Mouse (Mus musculus) C2C12 (cell line): ENCODE data around the gene Fktn. TPM values are rescaled to one million over a fixed set of nuclear protein-coding genes. Genes with fewer than 3 reads are reported as not detected.
"Not testable (repeated sequence)": the region's sequence is repeated elsewhere in the genome, so short reads cannot be mapped to it uniquely, and the experiment has no call there.

ENCODE experiments used
- H3K27me3 ChIP-seq: one replicate; pipeline ENCODE4 v1.6.1; 2011; ENCODE audit not compliant: control insufficient read depth, insufficient read depth, insufficient read length
- H3K36me3 ChIP-seq: one replicate; pipeline ENCODE4 v1.6.1; 2011; ENCODE audit not compliant: control insufficient read depth, insufficient read depth
- H3K4me3 ChIP-seq: one replicate; pipeline ENCODE4 v1.5.1; 2011; ENCODE audit warnings: mild to moderate bottlenecking, control low read depth; ENCODE audit not compliant: poor library complexity, insufficient read depth, severe bottlenecking
- H3K79me2 ChIP-seq: one replicate; pipeline ENCODE4 v1.6.1; 2011; ENCODE audit not compliant: control insufficient read depth, insufficient read depth
- H3K79me3 ChIP-seq: one replicate; pipeline ENCODE4 v1.6.1; 2011; ENCODE audit warnings: low read depth, control low read depth
- H3ac ChIP-seq: one replicate; pipeline ENCODE3; 2011; ENCODE audit warnings: low read depth; ENCODE audit not compliant: control insufficient read depth, insufficient read length
- CEBPB ChIP-seq: IDR thresholded peaks from one replicate; pipeline ENCODE4 v1.6.1; 2011; ENCODE audit warnings: low read depth, mild to moderate bottlenecking, control low read depth, moderate library complexity
- CTCF ChIP-seq: IDR thresholded peaks from one replicate; pipeline ENCODE4 v1.5.1; 2011; ENCODE audit not compliant: control insufficient read depth, insufficient read depth, insufficient read length
- FOSL1 ChIP-seq: IDR thresholded peaks from one replicate; pipeline ENCODE4 v1.8.0; 2011; ENCODE audit warnings: mild to moderate bottlenecking, low read length; ENCODE audit not compliant: poor library complexity, insufficient read depth, severe bottlenecking
- MAX ChIP-seq: IDR thresholded peaks from one replicate; pipeline ENCODE4 v1.6.1; 2011; ENCODE audit warnings: mild to moderate bottlenecking, control low read depth
- MYOD1 ChIP-seq: IDR thresholded peaks from one replicate; pipeline ENCODE4 v1.6.1; 2011; ENCODE audit warnings: low read depth; ENCODE audit not compliant: control insufficient read depth, insufficient read length
- MYOG ChIP-seq: IDR thresholded peaks from one replicate; pipeline ENCODE4 v1.6.1; 2011; ENCODE audit not compliant: control insufficient read depth, insufficient read length; ENCODE audit errors: extremely low read depth
- USF1 ChIP-seq: IDR thresholded peaks from one replicate; pipeline ENCODE4 v1.6.1; 2011; ENCODE audit warnings: low read depth, mild to moderate bottlenecking, control low read depth, moderate library complexity
- polyA plus RNA-seq: library from polyadenylated mRNA; unstranded; fragments of >200 nt; fragmentation: generic; extraction: Trizol; gene quantifications from one replicate; pipeline ENCODE4 v1.2.1, GENCODE M21; 2012; ENCODE audit warnings: missing spikeins

The Fktn gene
- polyA plus RNA-seq, 1 experiment, result 3.3 TPM

DNA sequence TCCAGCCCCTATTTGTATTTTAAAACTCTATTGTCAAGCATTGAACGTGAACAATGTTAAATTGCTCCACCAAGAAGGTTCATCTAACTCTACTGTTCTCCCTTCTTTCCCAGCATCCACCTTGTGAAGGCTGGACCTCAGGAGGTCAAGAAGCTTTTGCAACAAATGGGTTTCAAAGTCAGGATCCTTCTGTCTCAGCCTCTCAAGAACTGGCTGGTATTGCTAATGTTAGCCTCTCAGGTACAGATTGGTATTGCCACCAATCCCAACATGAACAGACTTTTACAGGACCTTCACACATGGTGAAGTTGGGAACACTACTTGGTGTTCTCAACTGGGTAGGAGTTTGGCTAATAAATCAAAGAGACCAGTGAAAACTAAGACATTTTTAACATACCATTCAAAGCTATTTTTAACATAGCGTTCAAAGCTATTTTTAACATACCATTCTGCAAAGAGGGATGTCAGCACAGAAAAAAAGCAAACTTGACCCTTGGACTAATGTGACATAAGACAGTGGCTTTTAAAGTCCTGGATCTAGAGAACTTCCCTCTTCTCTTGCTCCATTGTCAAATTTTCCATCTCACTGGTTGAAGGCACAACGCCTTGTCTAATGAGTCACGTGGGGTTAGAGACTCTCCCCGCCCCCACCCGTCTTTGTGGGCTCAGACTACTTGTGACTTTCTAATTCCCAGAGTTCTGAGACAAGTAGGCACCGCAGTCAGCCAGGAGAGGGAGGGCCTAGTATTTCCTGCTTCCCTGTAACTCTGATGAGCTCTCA lies 85.3 kb downstream of the Fktn start:
- Histone ChIP-seq H3K4me3 (no peak overlapping the region), H3K27me3 (no peaks in the 10 kb centered on the region), H3K79me3 (no peaks in the 10 kb centered on the region), H3K36me3 (no peaks in the 10 kb centered on the region), H3K79me2 (no peaks in the 10 kb centered on the region), H3ac (no peak overlapping the region)
- TF ChIP-seq CTCF (no peak), MAX (no peak), USF1 (peak; percentile 53), FOSL1 (no peak)

DNA sequence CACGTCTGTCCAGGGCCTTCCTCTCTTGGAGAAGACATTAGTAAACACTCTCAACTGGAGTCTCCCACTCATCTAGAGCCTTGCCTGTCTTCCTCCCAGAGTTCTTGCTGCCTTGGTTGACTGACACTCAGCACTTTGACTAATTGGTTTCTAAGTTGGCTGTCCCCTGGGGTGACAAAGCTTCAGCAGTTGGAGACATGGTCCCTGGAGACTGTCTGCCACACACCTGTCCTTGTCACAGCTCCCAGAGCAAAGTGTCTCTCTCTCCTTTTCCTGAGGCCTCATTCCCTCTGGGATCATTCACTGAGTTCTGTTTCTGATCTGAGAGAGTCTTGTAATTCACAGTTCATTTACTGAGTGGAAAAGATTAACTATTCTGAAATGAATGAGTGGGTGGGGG lies 86.0 kb downstream of the Fktn start:
- no peaks in the 10 kb centered on the region for H3K79me2 ChIP-seq
- H3K27me3 ChIP-seq, result no peaks in the 10 kb centered on the region
- H3ac ChIP-seq, result no peak overlapping the region
- TF ChIP-seq MYOG (no peak), MAX (no peak), FOSL1 (no peak), MYOD1 (no peak), USF1 (no peak), CTCF (no peak)
- no peaks in the 10 kb centered on the region for H3K79me3 ChIP-seq
- no peak overlapping the region for H3K4me3 ChIP-seq
- no peaks in the 10 kb centered on the region for H3K36me3 ChIP-seq

DNA sequence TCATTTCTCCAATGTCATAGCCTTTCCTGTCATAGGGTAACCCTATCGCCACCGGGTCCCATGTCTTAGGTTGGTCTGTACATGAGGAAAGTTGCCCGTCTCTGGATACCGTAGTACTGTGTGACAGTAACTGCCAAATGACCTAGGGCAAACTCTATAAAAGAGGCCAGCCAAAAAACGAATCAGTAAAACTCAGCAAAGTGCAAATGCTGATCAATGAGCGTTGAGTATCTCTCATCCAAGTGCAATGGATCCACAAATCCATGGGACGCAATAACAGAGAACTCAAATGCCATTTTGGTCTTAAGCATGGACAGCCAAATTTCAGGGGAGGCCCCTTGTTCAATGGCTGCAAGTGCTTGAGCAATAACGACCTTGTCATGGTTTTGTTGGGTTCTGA lies 89.9 kb downstream of the Fktn start:
- H3K27me3 ChIP-seq, H3K79me3 ChIP-seq, H3K36me3 ChIP-seq, H3K79me2 ChIP-seq, H3K4me3 ChIP-seq, H3ac ChIP-seq: not testable (repeated sequence)

DNA sequence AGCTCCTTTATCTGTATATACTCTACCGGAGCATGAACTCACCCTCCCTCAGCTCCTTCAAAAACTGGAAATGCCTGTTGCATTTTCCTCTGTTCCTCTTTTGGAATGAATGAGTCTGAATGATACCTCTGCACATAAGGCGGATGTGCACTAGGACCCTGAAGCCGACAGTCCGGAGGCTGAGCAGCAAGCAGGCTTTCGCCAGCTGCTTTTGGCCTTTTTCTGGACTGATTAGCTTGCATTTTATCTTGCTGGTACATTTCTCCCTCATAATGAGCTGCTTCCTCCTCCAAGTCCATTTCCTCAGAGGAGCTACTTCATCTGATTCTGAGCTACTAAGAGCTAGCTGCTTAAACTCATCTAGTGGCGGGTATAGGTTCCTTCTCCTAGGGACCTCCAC lies 92.6 kb downstream of the Fktn start:
- not testable (repeated sequence) for H3K36me3 ChIP-seq, H3K79me2 ChIP-seq, H3K79me3 ChIP-seq, H3K27me3 ChIP-seq, H3ac ChIP-seq, H3K4me3 ChIP-seq

DNA sequence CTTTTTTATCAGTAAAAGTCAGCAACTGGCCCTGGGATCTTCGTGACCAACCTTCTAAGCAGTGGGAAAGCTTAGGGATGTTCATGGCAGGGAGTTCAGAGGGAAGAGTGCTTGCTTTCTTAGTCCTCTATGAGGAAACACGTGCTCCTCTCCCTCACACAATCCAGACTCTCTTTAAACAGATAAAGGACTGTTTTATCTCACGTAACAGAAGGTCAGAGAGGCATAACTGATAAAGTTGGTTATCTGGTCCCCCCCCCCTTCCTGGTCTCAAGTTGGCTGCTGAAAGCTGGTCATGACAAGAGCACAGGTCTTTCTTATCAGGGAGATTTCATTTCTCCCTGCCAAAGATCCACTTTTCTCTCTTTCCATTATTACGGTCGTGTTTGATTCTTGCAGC lies 104.5 kb downstream of the Fktn start:
- no peaks in the 10 kb centered on the region for H3K79me3 ChIP-seq
- H3K36me3 ChIP-seq, result no peaks in the 10 kb centered on the region
- H3ac ChIP-seq, result no peak overlapping the region
- H3K4me3 ChIP-seq, result no peak overlapping the region
- H3K79me2 ChIP-seq, result no peaks in the 10 kb centered on the region
- H3K27me3 ChIP-seq, result peaks cover 4% of the 10 kb centered on the region
- TF ChIP-seq CEBPB (no peak), FOSL1 (no peak), CTCF (no peak), MYOD1 (no peak), MYOG (no peak), MAX (no peak), USF1 (no peak)

DNA sequence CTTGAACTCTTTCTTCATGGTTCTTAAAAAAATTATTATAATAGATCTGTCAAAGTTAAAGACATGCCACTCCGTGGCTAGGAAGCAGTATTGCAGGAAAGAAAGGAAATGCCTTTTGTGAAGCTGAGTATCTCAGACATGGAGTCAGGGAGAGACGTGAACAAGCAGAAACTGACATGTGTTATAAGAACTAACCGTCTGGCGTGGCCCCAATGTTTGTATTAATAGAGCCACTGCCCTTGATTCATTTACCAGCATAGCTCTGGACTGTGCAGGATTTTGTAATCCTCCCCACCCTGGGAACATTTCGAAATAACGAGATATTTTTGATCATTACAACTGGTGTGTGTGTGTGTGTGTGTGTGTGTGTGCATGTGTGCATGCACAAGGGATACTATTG lies 109.9 kb downstream of the Fktn start:
- H3K36me3 ChIP-seq, result no peaks in the 10 kb centered on the region
- no peaks in the 10 kb centered on the region for H3K27me3 ChIP-seq
- H3ac ChIP-seq, result no peak overlapping the region
- H3K4me3 ChIP-seq, result no peak overlapping the region
- TF ChIP-seq USF1 (no peak), CEBPB (no peak), MYOD1 (no peak), CTCF (no peak), MAX (no peak), FOSL1 (no peak), MYOG (no peak)
- no peaks in the 10 kb centered on the region for H3K79me3 ChIP-seq
- H3K79me2 ChIP-seq, result no peaks in the 10 kb centered on the region
